ENCODE assay signal across 13 mouse cellular contexts in the genomic region with DNA sequence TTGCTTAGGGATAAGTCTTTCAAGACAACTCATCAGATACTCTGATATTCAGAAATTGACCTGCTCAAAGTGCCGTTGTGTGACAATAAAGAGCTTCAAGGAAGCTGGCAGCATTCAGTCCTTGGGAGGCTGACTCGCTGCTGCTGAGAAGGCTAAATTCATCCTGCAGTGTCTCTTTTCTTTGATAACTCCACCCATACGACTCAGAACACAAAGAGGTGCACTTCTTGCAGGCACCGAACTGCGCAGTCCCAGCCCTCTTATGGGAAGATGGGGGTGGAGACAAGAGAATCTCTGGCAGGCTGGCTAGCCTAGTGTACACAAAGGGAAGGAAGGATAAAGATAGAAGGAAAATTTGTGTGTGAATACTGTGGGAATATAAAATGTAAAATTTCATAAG. TPM values are rescaled to one million over a fixed set of nuclear protein-coding genes. Genes with fewer than 3 reads are reported as not detected.
DNase-seq lines count a peak whose midpoint lies in the region; ATAC-seq and TF ChIP-seq lines count a peak whose summit lies in the region.
"Had no signal": no experiment of that assay in that cellular context is flagged by ENCODE, and none has a peak within 500 bp of the region (broad histone marks: within the 10 kb centered on the region; RNA-seq: fewer than 3 reads in every experiment).

No protein-coding gene starts in this region.

- H3K4me2 ChIP-seq in hindbrain, embryonic 14.5 days (replicated peaks), result peak overlapping the region; percentile 91
- peak overlapping the region; percentile 41 for H3K4me2 ChIP-seq in neural tube, embryonic 12.5 days (replicated peaks)
- H3K4me2 ChIP-seq: liver, embryonic 15.5 days had no signal

- H3K27me3 ChIP-seq in forebrain, embryonic 10.5 days (ENCODE audit: poor library complexity, severe bottlenecking), result no peaks in the 10 kb centered on the region
- no peaks in the 10 kb centered on the region for H3K27me3 ChIP-seq in hindbrain, embryonic 14.5 days (ENCODE audit: control insufficient read depth, insufficient read depth, low read length)
- H3K27me3 ChIP-seq in neural tube, embryonic 12.5 days (replicated peaks), result no peaks in the 10 kb centered on the region
- H3K27me3 ChIP-seq: liver, embryonic 15.5 days had no signal

- peak overlapping the region; percentile 62 for H3K27ac ChIP-seq in forebrain, embryonic 10.5 days
- H3K27ac ChIP-seq in hindbrain, embryonic 14.5 days, result peak overlapping the region; percentile 55
- no peak overlapping the region for H3K27ac ChIP-seq in neural tube, embryonic 12.5 days
- H3K27ac ChIP-seq in gastrocnemius, adult 2 months, result no peak overlapping the region
- H3K27ac ChIP-seq: liver, embryonic 15.5 days; macrophage had no signal

- H3K4me3 ChIP-seq in forebrain, embryonic 10.5 days, result peak overlapping the region; percentile 15
- no peak overlapping the region; the same call in 1 of the 2 replicates for H3K4me3 ChIP-seq in hindbrain, embryonic 14.5 days (replicated peaks; ENCODE audit: low read length)
- H3K4me3 ChIP-seq in neural tube, embryonic 12.5 days, result no peak overlapping the region
- no peak overlapping the region for H3K4me3 ChIP-seq in gastrocnemius, adult 2 months
- H3K4me3 ChIP-seq: liver, embryonic 15.5 days had no signal

- H3K4me1 ChIP-seq in forebrain, embryonic 10.5 days, result peaks cover 46% of the 10 kb centered on the region
- peaks cover 32% of the 10 kb centered on the region for H3K4me1 ChIP-seq in hindbrain, embryonic 14.5 days (replicated peaks; ENCODE audit: control insufficient read depth, insufficient read depth, low read length)
- peaks cover 31% of the 10 kb centered on the region for H3K4me1 ChIP-seq in neural tube, embryonic 12.5 days

- peaks cover 1% of the 10 kb centered on the region; the same call in 1 of the 2 replicates for H3K9me3 ChIP-seq in forebrain, embryonic 10.5 days
- no peaks in the 10 kb centered on the region for H3K9me3 ChIP-seq in hindbrain, embryonic 14.5 days (ENCODE audit: control insufficient read depth, low read length)
- no peaks in the 10 kb centered on the region for H3K9me3 ChIP-seq in neural tube, embryonic 12.5 days
- H3K9me3 ChIP-seq: liver, embryonic 15.5 days had no signal

- ATAC-seq in hindbrain, embryonic 14.5 days (ENCODE audit: low FRiP score), result no peak
- no peak for ATAC-seq in neural tube, embryonic 12.5 days (ENCODE audit: low FRiP score, low read depth)

- H3K36me3 ChIP-seq in forebrain, embryonic 10.5 days (replicated peaks), result peaks cover 52% of the 10 kb centered on the region
- peaks cover 26% of the 10 kb centered on the region for H3K36me3 ChIP-seq in hindbrain, embryonic 14.5 days (replicated peaks; ENCODE audit: control insufficient read depth, insufficient read depth)
- H3K36me3 ChIP-seq in neural tube, embryonic 12.5 days, result peaks cover 24% of the 10 kb centered on the region

- peak; percentile 84 for DNase-seq in R1 (ENCODE audit: low read depth, low spot score)
- no peak for DNase-seq in forebrain, embryonic 10.5 days (ENCODE audit: extremely low spot score, low spot score)
- no peak for DNase-seq in hindbrain, embryonic 14.5 days (ENCODE audit: low spot score)
- DNase-seq in gastrocnemius, adult 2 months, result no peak
- no peak for DNase-seq in heart, postnatal 10 days
- DNase-seq in right cerebral cortex, postnatal 4 days, result no peak
- DNase-seq: cerebellum, postnatal 36 days; gastrocnemius, postnatal 36 days; heart, postnatal 36 days; kidney, adult 9 months had no signal

- intact Hi-C loops in gastrocnemius, adult 2 months (cut with DNase I), result loop anchor here (10.0 kb wide), 2 partner anchors 69 to 99 kb away; partner anchors contain the start of genes Zfp59 and Zfp626
- intact Hi-C loops in heart, postnatal 10 days (cut with DNase I), result no loop called here

- H3K9ac ChIP-seq in hindbrain, embryonic 14.5 days, result peak overlapping the region; percentile 51
- no peak overlapping the region for H3K9ac ChIP-seq in neural tube, embryonic 12.5 days
- H3K9ac ChIP-seq: liver, embryonic 15.5 days had no signal

- 38% methylated on average over 5 of the region's 5 CpGs for WGBS in forebrain, embryonic 10.5 days
- 12% methylated on average over 5 of the region's 5 CpGs for WGBS in hindbrain, embryonic 14.5 days
- WGBS in neural tube, embryonic 12.5 days, result 27% methylated on average over 5 of the region's 5 CpGs

- no peak for TF ChIP-seq CTCF in gastrocnemius, adult 2 months (IDR thresholded peaks at IDR 0.05)

RNA-seq across cellular contexts. Expression of gene Zfp60, which starts 4.3 kb away (rescaled TPM):
- 70.8 and 76.5 TPM in 2 replicates for polyA plus RNA-seq in forebrain, embryonic 10.5 days (2016; fragmentation: Nextera tagmentation; extraction: Ambion mirVana)
- polyA plus RNA-seq in hindbrain, embryonic 14.5 days (2014; fragmentation: Nextera tagmentation; extraction: Ambion mirVana), result 92.5 and 99.3 TPM in 2 replicates
- polyA plus RNA-seq in neural tube, embryonic 12.5 days (2016; fragmentation: Nextera tagmentation; extraction: Ambion mirVana), result 97.2 and 102 TPM in 2 replicates
- total RNA-seq in gastrocnemius, adult 2 months (2021), result 1 to 10 TPM; 5.9 to 9.0 TPM
- 10 to 100 TPM in 1 of 2 experiments, 1 to 10 TPM in 1; 7.4 to 11.2 TPM for total RNA-seq in heart, postnatal 10 days (2021)

RNA-seq across cellular contexts. Expression of gene Zfp607b, which starts 46.3 kb away (rescaled TPM):
- 6.7 and 7.6 TPM in 2 replicates for polyA plus RNA-seq in forebrain, embryonic 10.5 days (2016; fragmentation: Nextera tagmentation; extraction: Ambion mirVana)
- 11.8 and 12.5 TPM in 2 replicates for polyA plus RNA-seq in hindbrain, embryonic 14.5 days (2014; fragmentation: Nextera tagmentation; extraction: Ambion mirVana)
- 7.0 and 7.8 TPM in 2 replicates for polyA plus RNA-seq in neural tube, embryonic 12.5 days (2016; fragmentation: Nextera tagmentation; extraction: Ambion mirVana)
- total RNA-seq in gastrocnemius, adult 2 months (2021), result under 1 TPM; 0.43 to 0.84 TPM
- total RNA-seq in heart, postnatal 10 days (2021), result under 1 TPM; 0.62 to 0.69 TPM

Comparison
In these comparisons a context has a peak if more than half of its experiments do, and no peak if none do; other contexts are left out.
1. H3K27ac ChIP-seq: peak in forebrain, embryonic 10.5 days (single experiment) and hindbrain, embryonic 14.5 days (single experiment); none in neural tube, embryonic 12.5 days (single experiment) and gastrocnemius, adult 2 months (single experiment).